Mouse (Mus musculus) layer of hippocampus, adult 2 months (tissue): ENCODE measurements around the gene Bag5. TPM values are rescaled to one million over a fixed set of nuclear protein-coding genes. Genes with fewer than 3 reads are reported as not detected.
"Not testable (repeated sequence)": the region's sequence is repeated elsewhere in the genome, so short reads cannot be mapped to it uniquely, and the experiment has no call there.

Experiments
- DNase-seq, 2 experiments: peaks; one replicate each; pipeline ENCODE4 v3.0.0; 2022; ENCODE audit warnings: low spot score in 2 of 2
- H3K27ac ChIP-seq: fragments of 200-600 bp; 2 replicates; pipeline ENCODE4 v1.8.1; 2022
- H3K4me3 ChIP-seq: fragments of 200-600 bp; 2 replicates; pipeline ENCODE4 v1.8.1; 2022; ENCODE audit warnings: mild to moderate bottlenecking
- CTCF ChIP-seq: fragments of 200-600 bp; conservative IDR thresholded peaks from 2 replicates; pipeline ENCODE4 v1.8.1; 2022; ENCODE audit warnings: antibody characterized with exemption, mild to moderate bottlenecking, moderate library complexity
- total RNA-seq, 2 experiments: library from RNA; stranded (reverse); gene quantifications; 2 replicates each; pipeline ENCODE4 v1.2.3; 2021

Bag5 gene
- total RNA-seq, 2 experiments from 2014 or later = 50.6 to 50.9 TPM

DNA sequence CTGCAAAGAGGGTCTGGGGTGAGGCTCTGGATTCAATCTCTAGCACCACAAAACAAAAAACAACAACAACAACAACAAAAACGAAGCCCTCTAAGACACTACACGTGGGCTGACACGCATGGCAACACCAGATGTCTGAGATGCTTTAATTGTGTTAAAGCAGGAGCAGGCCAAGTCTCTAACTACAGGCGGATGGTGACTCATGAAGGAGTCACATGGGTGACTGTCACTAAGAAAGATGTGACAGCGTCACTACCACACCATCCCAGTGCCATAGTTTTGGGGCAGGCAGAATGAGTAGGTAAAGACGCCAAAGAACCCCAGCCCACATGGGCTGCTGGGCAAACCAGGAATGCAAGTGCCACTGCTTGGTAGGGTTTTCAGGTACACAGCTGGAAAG lies 39.4 kb upstream of the Bag5 start:
- peak overlapping the region; percentile 39; the same call in 1 of the 2 replicates for H3K27ac ChIP-seq
- DNase-seq = no peak
- TF ChIP-seq CTCF = no peak
- H3K4me3 ChIP-seq = no peak overlapping the region

DNA sequence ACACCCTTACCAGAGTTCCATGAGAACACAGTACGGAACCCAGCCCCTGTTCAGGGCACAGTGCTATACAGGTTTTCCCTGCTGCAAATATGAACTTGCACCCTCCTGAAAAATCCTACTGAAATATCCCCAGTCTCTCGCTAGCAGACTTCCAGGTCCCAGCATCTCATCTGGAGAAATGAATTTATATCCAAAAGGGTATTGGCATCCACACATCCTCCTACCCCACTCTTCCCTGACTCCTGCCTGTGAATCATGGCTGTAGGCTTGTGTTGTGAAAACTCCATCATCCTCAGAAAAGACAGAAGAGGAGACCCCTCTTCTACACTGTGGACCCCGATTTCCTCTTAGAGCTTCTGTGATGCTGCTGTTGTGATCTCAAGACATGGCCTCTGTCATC lies 37.7 kb upstream of the Bag5 start:
- Histone ChIP-seq H3K4me3 (no peak overlapping the region), H3K27ac (no peak overlapping the region)
- no peak for TF ChIP-seq CTCF
- no peak for DNase-seq

DNA sequence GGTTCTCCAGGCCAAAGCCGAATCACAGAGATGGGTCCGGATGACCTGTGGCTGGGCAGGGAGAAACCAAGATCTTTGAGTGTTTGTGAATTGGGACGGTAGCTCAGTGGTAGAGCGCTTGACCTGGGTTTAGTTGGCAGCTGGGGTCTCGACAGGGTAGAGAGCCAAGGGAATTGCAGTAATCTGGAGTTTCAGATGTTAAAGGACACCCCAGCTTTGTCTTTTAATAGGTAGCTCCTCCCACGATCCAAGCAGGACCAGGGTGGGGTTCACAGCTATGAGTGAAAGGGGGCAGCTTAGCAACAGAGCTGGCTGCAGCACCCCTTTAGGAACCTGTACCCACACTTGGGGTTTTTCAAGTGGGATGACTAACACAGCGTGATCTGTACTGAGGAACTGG lies 34.4 kb upstream of the Bag5 start:
- no peak for DNase-seq
- Histone ChIP-seq H3K27ac (no peak overlapping the region), H3K4me3 (no peak overlapping the region)
- no peak for TF ChIP-seq CTCF

DNA sequence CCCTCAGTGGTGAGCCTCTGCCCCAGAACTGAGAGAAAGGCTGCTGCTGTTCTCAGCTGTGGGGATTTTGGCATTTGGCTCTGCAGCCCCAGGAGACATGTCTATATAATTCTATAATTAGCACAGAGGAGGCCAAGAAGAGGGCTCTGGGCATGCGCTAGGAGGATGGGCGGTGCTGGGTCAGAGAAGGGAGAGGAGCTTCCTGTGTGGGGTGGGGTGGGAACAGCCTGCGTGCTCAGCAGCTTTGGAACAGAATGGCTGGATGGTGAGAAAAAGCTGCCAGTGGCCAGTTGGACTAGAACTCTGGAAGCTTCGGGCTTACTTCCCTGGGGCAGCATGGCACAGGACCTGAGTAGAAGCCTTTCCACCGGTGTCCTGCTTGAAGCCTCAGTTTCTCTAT lies 33.0 kb upstream of the Bag5 start:
- H3K27ac ChIP-seq = peak overlapping the region; percentile 57; the same call in 1 of the 2 replicates
- DNase-seq = no peak

DNA sequence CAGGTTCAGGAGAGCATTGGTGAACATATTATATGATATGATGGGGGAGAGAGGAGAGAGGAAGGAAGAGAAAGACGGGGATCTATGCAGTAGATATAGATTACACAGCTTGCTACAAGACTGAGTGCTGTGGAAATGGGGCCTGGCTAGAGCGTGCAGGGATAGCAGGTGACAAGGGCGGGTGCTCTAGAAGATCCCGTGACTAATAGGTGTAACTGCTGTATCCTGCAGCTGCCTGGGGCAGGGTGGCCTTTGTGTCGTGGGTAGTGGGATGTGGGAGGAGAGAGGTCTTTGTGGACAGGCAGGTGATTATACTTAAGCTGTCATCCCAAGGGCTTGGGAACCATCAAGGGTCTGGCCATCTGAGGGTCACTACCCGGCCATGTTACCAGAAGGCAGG lies 32.2 kb upstream of the Bag5 start:
- TF ChIP-seq CTCF = no peak
- no peak overlapping the region for H3K27ac ChIP-seq

More for the DNA sequence above, 33.0 kb upstream of the Bag5 start:
- no peak for TF ChIP-seq CTCF
- H3K4me3 ChIP-seq = no peak overlapping the region

DNA sequence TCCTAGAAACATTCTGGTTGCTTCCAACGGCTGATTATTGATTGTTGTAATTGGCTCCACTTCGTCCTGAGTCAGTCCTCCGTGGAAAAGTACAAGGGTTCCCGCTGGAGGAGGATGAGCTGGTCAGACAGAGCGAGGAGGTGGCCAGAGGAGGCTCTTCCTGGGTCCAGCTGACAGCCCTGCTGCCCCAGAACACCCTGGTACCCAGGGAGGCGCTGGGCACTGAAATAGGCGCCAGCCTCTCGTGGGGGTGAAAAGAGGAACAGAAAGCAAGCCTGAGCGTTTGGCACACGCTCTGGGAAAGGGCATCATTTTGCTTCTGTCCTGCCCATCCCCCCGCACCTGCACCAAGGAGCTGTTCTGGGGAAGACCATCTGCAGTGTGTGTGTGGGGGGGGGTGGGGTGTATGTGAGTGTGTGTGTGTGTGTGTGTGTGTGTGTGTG lies 30.9 kb upstream of the Bag5 start:
- DNase-seq = no peak
- peak overlapping the region; percentile 46; the same call in 1 of the 2 replicates for H3K27ac ChIP-seq
- H3K4me3 ChIP-seq = no peak overlapping the region
- no peak for TF ChIP-seq CTCF

More for the DNA sequence above, 32.2 kb upstream of the Bag5 start:
- no peak for DNase-seq
- no peak overlapping the region for H3K4me3 ChIP-seq

DNA sequence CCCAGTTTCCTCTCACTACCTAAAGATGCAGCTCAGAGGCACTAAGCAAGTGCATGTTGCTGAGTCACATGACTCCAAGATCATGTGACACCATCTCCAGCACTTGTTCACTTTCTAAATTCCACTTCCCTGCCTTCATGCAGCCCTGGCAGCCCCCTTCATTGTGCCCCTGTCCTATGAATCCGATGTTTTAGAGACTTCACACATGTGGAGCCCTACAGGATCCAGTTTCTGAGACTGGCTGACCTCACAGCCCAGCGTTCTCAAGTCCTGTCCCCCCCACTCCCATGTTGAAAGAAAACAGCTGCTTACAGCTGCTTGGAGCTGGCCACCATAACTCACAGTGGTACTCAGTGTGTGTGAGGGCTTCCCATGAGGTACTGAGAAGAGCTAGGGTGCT lies 30.4 kb upstream of the Bag5 start:
- H3K27ac ChIP-seq = peak overlapping the region; percentile 46; the same call in 1 of the 2 replicates
- no peak for TF ChIP-seq CTCF
- DNase-seq = no peak
- no peak overlapping the region for H3K4me3 ChIP-seq

DNA sequence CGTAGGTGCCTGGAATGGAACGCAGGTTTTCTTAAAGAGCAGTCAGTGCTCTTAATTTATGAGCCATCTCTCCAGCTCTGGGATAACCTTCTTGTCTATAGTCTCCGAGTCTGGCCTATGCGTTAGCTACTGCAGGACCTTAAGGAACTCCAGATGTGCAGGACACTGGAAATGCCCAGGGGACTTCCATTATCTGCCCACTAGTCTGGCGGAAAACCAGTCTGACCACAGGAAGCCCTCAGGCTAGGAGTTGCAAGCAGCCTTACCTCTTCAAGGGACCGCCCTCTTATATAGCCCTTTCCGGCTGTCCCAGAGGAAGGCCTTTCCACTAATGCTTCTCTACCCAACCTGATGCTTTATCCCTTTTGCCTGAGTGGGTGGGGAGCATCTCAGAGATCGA lies 28.3 kb upstream of the Bag5 start:
- H3K4me3 ChIP-seq = no peak overlapping the region
- H3K27ac ChIP-seq = no peak overlapping the region
- TF ChIP-seq CTCF = no peak
- DNase-seq = no peak

DNA sequence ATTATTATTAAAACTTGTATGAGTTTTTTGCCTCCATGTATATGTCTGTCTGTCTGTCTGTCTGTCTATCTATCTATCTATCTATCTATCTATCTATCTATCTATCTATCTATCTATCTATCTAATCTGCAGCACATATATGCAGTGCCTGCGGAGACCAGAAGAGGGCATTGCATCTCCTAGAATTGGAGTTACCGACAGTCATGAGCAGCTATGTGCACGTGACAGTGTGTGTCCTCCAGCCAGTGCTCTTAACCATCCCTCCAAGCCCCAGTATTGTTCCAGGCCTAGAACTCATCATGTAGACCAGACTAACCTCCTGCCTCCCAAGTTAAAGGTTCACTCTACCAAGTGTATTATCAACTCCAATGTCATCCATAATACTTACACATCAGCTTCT lies 25.7 kb upstream of the Bag5 start:
- H3K27ac ChIP-seq = 0 out of 2 replicates have a peak overlapping the region, but pooled peaks have one; percentile 3
- peak; percentile 75 for TF ChIP-seq CTCF
- DNase-seq = peak in 1 of 2 experiments; percentile 75
- H3K4me3 ChIP-seq = no peak overlapping the region

DNA sequence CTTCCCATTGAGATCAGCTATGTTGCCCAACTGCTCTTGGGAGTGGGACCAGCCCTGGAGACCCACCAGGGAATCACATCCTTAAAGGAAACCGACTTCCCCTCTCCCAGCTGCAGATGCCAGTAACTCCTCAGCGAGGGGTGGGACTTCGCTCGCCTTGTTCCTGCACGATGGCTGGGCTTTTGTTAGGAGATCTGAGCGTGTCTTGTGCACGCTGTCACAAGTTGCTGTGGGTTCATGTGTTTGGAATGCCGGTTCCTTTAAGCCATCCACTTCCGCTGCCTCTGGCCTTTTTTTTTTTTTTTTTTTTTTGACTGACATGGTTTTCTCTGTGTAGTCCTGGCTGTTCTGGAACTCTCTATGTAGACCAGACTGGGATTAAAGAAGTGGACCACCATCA lies 24.3 kb upstream of the Bag5 start:
- no peak overlapping the region for H3K4me3 ChIP-seq
- DNase-seq = no peak
- no peak for TF ChIP-seq CTCF
- no peak overlapping the region for H3K27ac ChIP-seq

DNA sequence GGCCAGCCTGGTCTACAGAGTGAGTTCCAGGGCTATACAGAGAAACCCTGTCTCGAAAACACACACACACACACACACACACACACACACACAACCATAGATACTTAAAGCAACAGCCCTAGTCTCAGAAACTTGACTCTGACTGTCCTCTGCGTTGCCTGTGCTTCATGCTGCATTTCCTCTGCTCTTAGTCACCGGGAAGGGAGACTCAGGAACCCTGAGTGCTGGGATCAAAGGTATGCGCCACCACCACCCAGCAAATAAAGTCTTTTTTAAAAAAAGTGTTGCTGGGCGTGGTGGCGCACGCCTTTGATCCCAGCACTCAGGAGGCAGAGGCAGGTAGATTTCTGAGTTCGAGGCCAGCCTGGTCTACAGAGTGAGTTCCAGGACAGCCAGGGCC lies 23.6 kb upstream of the Bag5 start:
- H3K27ac ChIP-seq, H3K4me3 ChIP-seq, DNase-seq: not testable (repeated sequence)

DNA sequence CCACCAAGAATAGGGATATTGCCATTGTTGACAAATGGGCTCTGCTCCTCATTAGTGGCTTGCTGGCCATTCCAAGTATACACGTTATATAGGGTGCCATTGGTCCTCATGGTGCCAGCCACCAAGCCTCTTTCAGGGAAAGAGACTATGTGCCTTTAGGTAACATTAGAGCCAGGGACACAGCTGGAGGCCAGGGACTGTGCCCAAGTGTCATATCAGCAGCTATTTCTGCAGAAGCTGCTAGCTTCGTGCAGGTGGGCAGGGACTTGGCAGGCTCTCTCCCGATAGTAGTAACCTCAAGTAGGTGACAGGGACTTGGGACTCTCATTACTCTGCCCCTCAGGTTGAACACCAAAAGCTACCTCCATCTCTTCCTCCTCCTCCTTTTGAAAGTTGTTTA lies 21.9 kb upstream of the Bag5 start:
- Histone ChIP-seq H3K4me3 (no peak overlapping the region), H3K27ac (no peak overlapping the region)
- DNase-seq = no peak
- no peak for TF ChIP-seq CTCF

DNA sequence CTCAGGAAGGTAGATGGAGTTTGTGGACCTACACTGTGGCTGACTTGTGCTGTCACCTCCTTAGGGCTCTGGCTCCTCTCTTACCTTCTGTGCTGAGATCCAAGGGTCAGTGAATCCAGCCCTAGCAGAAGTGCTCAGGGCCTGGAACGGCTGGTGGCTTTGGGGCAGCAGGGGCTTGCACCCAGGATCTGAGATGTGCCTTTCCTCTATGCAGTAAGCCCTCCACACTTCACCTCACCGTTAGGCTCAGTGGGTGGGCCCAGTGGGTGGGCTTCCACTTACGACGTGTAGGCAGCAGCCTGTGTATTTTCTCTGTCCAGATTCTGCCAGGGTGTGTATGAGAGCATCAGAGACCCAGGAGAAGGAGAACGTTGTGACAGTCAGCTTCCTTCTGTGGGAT lies 19.9 kb upstream of the Bag5 start:
- no peak for DNase-seq
- no peak for TF ChIP-seq CTCF
- Histone ChIP-seq H3K27ac (peak overlapping the region; percentile 90), H3K4me3 (no peak overlapping the region)

DNA sequence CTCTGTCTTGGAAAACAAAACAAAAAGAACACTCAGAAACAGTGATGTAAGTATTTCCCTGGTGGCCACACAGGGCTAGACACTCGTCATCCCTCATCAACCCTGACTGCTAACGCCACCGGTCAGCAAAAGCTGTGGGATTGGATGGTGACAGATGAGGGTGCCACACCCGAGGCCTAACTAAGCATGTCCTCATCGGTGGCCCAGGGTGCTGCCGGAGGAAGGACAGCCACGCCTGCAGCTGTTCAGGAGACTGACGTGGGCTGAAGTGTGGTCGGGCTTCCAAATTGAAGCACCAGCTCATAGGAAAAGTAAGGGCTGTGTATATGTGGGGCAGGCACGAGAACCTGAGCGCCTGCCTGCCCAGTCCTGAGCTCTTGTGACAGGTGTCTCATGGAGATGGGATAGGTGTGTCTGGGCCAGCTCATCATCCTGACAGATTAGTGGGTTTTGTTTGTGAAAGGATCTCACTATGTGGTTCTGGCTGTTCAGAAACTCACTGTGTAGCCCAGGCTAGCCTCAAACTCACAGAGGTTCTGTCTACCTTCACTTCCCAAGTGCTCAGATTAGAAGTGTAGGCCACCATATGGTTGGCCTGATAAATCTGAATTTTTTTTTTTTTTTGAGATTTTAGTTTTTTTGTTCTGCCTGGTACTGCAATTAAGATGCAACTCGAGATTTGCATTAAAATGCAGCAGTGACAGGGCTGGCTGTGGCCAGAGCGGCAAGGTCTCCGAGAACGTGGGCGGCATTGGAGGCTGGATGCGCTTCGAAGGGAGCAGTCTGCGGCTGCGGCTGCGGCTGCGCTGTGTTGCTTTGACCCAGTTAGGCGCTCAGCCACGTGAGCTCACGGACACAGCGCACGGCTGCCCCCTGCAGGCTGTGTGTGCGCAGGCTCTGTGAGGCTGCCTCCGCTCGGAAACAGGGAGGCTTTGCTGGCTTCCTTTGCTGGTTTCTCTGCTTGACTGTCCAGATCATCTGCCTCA lies 19.1 kb upstream of the Bag5 start:
- peak; percentile 87 to 90 for DNase-seq
- Histone ChIP-seq H3K4me3 (peak overlapping the region; percentile 33; the same call in 1 of the 2 replicates), H3K27ac (peak overlapping the region; percentile 90)
- peak; percentile 98 for TF ChIP-seq CTCF
